Mouse (Mus musculus) CD4-positive, CD25-positive, alpha-beta regulatory T cell, adult 4 months (primary cell): ENCODE measurements around the gene Slc40a1. TPM values are rescaled to one million over a fixed set of nuclear protein-coding genes. Genes with fewer than 3 reads are reported as not detected.

Experiments used
- ATAC-seq: one replicate; pipeline ENCODE4 v1.8.0; 2017
- polyA plus RNA-seq, 2 experiments: library from polyadenylated mRNA; unstranded; fragments of 100-300 nt; shearing (Covaris generic); gene quantifications; one replicate each; pipeline ENCODE4 v1.2.1; 2017

The Slc40a1 gene
- 1 to 10 TPM; 1.2 to 6.7 TPM for polyA plus RNA-seq

- no peak for ATAC-seq
These were observed at the start of gene Slc40a1 for GRCm38 (mm10) chr1:45926393-45926763. Gene Slc40a1, minus strand, starts transcription at chr1:45926523.

GRCm38 (mm10) chr1:45971314-45971713 is 45.0 kb upstream of the Slc40a1 start:
- ATAC-seq, result no peak

- no peak for ATAC-seq
These were observed 22.7 kb upstream of the Slc40a1 start for GRCm38 (mm10) chr1:45948988-45949387.

GRCm38 (mm10) chr1:45947843-45948242 is 21.5 kb upstream of the Slc40a1 start:
- no peak for ATAC-seq

- no peak for ATAC-seq
These were observed 4.8 kb upstream of the Slc40a1 start for GRCm38 (mm10) chr1:45931127-45931526.

- ATAC-seq, result no peak
These were observed 588 bp upstream of the Slc40a1 start for GRCm38 (mm10) chr1:45926911-45927310.

- no peak for ATAC-seq
These were observed 577 bp downstream of the Slc40a1 start for GRCm38 (mm10) chr1:45925500-45926392.

- no peak for ATAC-seq
These were observed 1.2 kb downstream of the Slc40a1 start for GRCm38 (mm10) chr1:45925131-45925499.

GRCm38 (mm10) chr1:45924516-45924915 is 1.8 kb downstream of the Slc40a1 start:
- ATAC-seq, result no peak

- ATAC-seq, result no peak
These were observed 3.0 kb downstream of the Slc40a1 start for GRCm38 (mm10) chr1:45923306-45923705.

- no peak for ATAC-seq
These were observed 5.6 kb downstream of the Slc40a1 start for GRCm38 (mm10) chr1:45920703-45921102.

- ATAC-seq, result no peak
These were observed 6.6 kb downstream of the Slc40a1 start for GRCm38 (mm10) chr1:45919752-45920151.

GRCm38 (mm10) chr1:45917136-45917803 is 9.1 kb downstream of the Slc40a1 start:
- ATAC-seq, result no peak

GRCm38 (mm10) chr1:45916174-45916573 is 10.1 kb downstream of the Slc40a1 start:
- no peak for ATAC-seq

GRCm38 (mm10) chr1:45914236-45914635 is 12.1 kb downstream of the Slc40a1 start:
- ATAC-seq, result no peak

GRCm38 (mm10) chr1:45905107-45905821 is 21.1 kb downstream of the Slc40a1 start:
- no peak for ATAC-seq

GRCm38 (mm10) chr1:45904161-45904560 is 22.2 kb downstream of the Slc40a1 start:
- ATAC-seq, result no peak

- no peak for ATAC-seq
These were observed 28.3 kb downstream of the Slc40a1 start for GRCm38 (mm10) chr1:45898044-45898443.

GRCm38 (mm10) chr1:45894168-45894912 is 32.0 kb downstream of the Slc40a1 start:
- ATAC-seq, result no peak

GRCm38 (mm10) chr1:45891986-45892385 is 34.3 kb downstream of the Slc40a1 start:
- no peak for ATAC-seq

GRCm38 (mm10) chr1:45890173-45890572 is 36.1 kb downstream of the Slc40a1 start, which contains the start of gene Gm5269:
Gene Gm5269, minus strand, starts transcription at chr1:45890273.
- no peak for ATAC-seq

- no peak for ATAC-seq
These were observed 39.5 kb downstream of the Slc40a1 start for GRCm38 (mm10) chr1:45886800-45887199.
